Mouse (Mus musculus) skeletal muscle tissue, adult 2 months (tissue): ENCODE results near the gene Ubxn2a.

Experiments used
- DNase-seq: peaks from one replicate; pipeline ENCODE4 v3.0.0-alpha.2; 2012; ENCODE audit warnings: low read depth, low spot score

Ubxn2a gene

GRCm38 (mm10) chr12:4879048-4879447, 28.5 kb downstream of the Ubxn2a start:
- no peak for DNase-seq

GRCm38 (mm10) chr12:4878296-4878783, 29.2 kb downstream of the Ubxn2a start:
- DNase-seq = no peak

GRCm38 (mm10) chr12:4875623-4876022, 31.9 kb downstream of the Ubxn2a start:
- DNase-seq = no peak

DNA sequence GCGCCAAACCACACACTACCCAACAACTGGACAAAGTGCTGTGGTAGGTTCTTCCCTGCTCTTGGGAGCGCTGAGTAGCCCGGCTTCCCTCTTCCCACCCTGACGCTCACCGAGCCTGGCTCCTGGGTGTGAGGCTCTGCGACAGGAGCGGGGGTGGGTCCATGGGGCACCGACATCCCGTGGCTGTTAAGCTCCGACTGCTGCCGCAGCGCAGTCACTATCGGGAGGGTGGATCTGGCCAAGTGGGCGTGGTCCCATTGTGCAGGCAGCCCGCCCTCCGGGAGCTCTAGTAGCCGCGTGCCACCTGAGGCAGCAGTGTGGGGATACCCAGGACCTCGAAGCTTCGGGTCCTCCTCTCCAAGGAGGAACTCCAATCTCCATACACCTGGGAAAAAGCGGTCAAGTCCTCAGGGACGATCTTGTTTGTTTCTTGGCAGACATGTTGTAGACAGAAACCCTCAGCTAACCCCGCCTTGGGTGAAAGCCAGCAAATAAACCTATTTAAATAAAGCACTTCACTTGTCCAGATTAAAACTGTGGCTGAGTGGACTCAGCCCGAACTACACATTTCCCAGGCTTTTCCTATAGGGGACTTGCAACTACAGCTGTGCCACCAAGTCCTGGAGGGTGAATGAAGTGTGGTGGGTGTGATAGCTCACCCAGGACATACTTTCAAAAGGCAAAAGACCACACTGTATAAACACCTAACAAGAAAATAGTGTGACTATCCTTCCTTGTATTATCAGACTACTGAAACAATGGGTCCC, 33.2 kb downstream of the Ubxn2a start, which contains the start of gene Mfsd2b:
Gene Mfsd2b (minus strand): TSS at position 199 of the 767 bp plus-strand sequence.
- DNase-seq = peak; percentile 35

DNA sequence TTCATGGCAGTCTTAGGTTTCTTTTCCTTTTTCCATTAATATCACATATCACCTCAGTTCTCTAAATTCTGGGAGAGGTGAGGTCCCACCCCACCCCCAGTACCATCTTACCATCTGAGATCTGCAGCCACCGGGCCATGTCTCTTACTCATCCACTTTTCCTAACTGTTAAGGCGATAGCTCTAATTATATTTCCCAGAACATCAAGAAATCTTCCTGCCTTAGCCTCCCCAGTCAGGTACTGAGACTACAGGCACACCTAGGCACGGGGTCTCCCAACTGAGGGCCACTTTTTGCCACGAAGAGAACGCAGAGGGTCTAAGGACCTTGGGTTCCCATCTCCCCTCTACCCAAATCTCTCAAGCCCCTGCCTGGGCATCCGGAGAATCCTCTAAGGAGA, 34.0 kb downstream of the Ubxn2a start:
- DNase-seq = no peak

- DNase-seq = no peak
Measured at GRCm38 (mm10) chr12:4872983-4873477, 34.5 kb downstream of the Ubxn2a start.

DNA sequence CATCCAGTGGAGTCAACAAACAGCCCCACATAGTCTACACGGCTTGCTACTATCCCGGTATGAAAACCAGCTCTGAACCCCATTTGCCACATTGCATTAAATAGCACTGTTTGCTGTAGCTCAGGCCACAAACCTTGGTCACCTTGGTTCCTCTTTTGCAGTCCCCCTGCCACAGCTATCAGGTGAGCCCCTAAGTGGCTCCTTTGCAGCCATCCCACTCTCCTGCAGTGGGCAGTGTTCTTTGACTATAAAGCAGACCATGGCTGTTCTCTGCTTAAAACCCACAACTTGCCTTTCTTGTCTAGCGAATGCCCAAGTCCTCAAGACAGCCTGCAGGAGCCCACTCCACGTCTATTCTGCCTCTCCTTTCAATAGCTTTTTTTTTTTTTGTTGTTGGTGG, 35.2 kb downstream of the Ubxn2a start:
- no peak for DNase-seq

GRCm38 (mm10) chr12:4871260-4871659, 36.2 kb downstream of the Ubxn2a start:
- DNase-seq = no peak

DNA sequence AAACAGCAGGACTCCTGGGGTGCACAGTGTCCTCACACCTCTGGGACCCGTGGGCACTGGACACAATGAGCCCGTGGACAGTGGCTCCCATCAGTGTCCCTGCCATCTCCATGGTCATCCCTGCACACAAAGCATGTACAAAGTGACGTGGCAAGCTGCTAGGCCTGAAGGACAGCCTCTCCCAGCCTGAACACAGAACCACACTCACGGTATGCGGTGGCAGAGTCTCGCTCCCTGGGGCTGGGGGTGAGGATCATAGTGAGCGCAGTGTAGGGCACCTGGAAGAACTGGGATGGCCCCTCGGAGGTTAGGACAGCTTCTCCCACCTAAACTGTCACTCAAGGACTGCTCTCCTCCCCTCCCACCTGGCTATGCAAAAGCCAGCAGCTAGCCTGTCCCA, 38.6 kb downstream of the Ubxn2a start:
- no peak for DNase-seq

- DNase-seq = no peak
Measured at GRCm38 (mm10) chr12:4864338-4864690, 43.2 kb downstream of the Ubxn2a start.

GRCm38 (mm10) chr12:4863654-4864337, 43.7 kb downstream of the Ubxn2a start:
- no peak for DNase-seq

GRCm38 (mm10) chr12:4862672-4863071, 44.8 kb downstream of the Ubxn2a start:
- DNase-seq = no peak

- no peak for DNase-seq
Measured at GRCm38 (mm10) chr12:4859241-4859914, 48.1 kb downstream of the Ubxn2a start.

- DNase-seq = no peak
Measured at GRCm38 (mm10) chr12:4856834-4857233, 50.7 kb downstream of the Ubxn2a start.

DNA sequence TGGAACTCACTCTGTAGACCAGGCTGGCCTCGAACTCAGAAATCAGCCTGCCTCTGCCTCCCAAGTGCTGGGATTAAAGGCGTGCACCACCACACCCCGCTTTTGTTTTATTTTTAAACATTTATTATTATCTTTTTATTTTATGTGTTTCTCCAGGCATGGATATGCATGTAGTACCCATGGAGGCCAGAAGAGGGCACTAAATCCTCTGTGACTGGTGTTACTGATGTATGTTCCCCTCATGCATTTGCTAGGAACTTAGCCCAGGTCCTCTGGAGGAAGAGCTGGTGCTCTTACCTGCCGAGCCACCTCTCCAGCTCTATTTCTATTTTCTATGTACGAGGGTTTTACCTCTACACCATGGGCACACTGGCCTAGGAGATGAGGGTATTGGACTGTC, 51.3 kb downstream of the Ubxn2a start:
- DNase-seq = no peak

DNA sequence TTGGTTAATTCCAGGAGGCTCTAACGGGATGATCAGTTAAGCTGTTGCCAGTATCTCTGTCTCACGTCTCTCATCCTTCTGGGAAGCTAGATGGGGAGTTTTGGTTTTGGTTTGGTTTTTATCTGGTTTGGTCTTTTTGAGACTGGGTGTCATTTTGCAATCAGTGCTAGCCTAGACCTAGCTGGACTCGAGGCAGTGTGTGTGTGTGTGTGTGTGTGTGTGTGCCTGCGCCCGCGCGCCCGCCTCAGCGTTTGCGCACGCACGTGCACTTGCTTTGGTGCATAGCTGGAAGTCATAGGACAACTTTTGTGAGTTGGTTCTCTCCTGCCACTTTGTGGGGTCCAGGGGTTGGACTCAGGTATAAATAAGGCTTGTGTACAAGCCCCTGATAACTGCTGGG, 63.8 kb downstream of the Ubxn2a start:
- DNase-seq = no peak

DNA sequence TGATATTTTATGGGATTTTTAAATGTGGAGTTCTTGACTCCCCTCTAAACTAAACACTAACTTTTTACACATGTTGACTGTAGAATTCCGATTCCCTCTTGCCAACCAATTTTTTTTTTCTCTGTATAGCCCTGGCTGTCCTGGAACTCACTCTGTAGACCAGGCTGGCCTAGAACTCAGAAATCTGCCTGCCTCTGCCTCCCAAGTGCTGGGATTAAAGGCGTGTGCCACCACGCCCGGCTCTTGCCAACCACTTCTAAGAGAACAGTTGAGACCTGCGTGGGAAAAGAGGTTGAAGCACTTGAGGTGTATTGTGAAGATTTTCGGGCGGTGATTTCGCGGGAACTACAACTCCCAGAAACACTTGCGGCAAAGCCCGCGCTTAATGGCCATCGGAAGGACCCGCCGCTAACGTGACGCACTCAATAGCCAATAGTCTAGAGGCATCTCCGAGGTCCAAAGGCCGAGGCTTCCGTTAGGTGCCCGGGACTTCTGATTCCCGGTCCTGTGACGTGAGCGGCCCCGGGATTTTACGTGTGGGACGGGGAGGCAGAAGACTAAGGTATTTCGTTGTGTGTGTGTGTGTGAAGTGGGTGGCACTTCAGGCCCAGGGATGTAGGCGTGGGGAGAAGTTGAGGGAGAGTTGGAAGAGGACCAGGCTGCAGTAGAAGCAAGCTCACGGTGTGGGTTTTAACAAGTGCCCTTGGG, 64.5 kb downstream of the Ubxn2a start, which contains the start of gene Wdcp:
Gene Wdcp (plus strand): TSS at position 414 of the 708 bp plus-strand sequence.
- peak; percentile 89 for DNase-seq

GRCm38 (mm10) chr12:4842456-4842855, 65.0 kb downstream of the Ubxn2a start:
- no peak for DNase-seq

GRCm38 (mm10) chr12:4841392-4841887, 66.1 kb downstream of the Ubxn2a start, which contains the start of gene Fkbp1b:
TSS of gene Fkbp1b (minus strand) at chr12:4841591.
- no peak for DNase-seq

- DNase-seq = no peak
Measured at GRCm38 (mm10) chr12:4840741-4841140, 66.8 kb downstream of the Ubxn2a start.

- DNase-seq = no peak
Measured at GRCm38 (mm10) chr12:4840010-4840409, 67.5 kb downstream of the Ubxn2a start.
